Mouse (Mus musculus) cortical plate, adult 2 months (tissue): ENCODE results near the gene Tsen54.

Experiments
- CTCF ChIP-seq: fragments of 200-500 bp; IDR thresholded peaks from 2 replicates; pipeline ENCODE4 v1.5.1; 2011; ENCODE audit warnings: mild to moderate bottlenecking, control low read depth, low read length; ENCODE audit not compliant: insufficient read depth; ENCODE audit errors: extremely low read depth
- POLR2A ChIP-seq: fragments of 200-500 bp; IDR thresholded peaks from 2 replicates; pipeline ENCODE4 v1.6.1; 2011; ENCODE audit warnings: mild to moderate bottlenecking, low read length, control low read depth; ENCODE audit not compliant: insufficient read depth; ENCODE audit errors: extremely low read depth

GRCm38 (mm10) chr11:115872437-115872836, 57.9 kb downstream of the Tsen54 start:
- TF ChIP-seq CTCF = no peak
- TF ChIP-seq POLR2A = no peak
